Mouse (Mus musculus) mouse embryonic stem cell (cell line): ENCODE measurements around the gene Fli1.

Experiments used
- in situ Hi-C, 2 experiments: fragments of 300-500 bp; cut with MboI; formaldehyde crosslinking; loops; 1 replicate in 1 of 2; 3 replicates in 1 of 2; pipeline ENCODE4 v1.14.3; 2019 to 2020; ENCODE audit warnings: low sequenced_read_pairs in 2 of 2, low pct_unique_long_range_greater_than_20kb in 1 of 2, mixed read lengths in 1 of 2; ENCODE audit not compliant: unreplicated experiment in 1 of 2

The Fli1 gene

GRCm38 (mm10) chr9:32509706-32510156 is 32.9 kb downstream of the Fli1 start:
- in situ Hi-C loops, result no loop called here

- in situ Hi-C loops, result no loop called here
Measured at GRCm38 (mm10) chr9:32508648-32509047, 34.0 kb downstream of the Fli1 start.

DNA sequence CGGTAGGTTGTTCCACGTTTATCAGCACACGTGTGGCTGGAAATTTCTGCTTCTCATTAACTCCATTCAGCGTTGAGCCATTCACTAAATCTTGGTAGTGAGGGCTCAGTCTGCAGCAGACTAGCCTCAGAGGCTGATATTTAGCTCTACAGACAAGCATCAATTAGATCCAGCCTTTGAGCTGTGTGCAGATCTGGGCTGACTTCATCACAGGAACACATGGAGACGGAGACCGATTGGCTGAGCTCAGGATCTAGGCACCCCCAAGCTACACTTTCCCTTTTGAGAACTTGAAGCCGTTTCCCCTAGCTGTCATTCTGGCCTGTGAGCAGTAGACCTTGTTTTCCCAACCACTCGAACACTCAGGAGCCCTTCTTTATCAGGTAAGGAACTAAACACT is 34.5 kb downstream of the Fli1 start:
- in situ Hi-C loops, result no loop called here

DNA sequence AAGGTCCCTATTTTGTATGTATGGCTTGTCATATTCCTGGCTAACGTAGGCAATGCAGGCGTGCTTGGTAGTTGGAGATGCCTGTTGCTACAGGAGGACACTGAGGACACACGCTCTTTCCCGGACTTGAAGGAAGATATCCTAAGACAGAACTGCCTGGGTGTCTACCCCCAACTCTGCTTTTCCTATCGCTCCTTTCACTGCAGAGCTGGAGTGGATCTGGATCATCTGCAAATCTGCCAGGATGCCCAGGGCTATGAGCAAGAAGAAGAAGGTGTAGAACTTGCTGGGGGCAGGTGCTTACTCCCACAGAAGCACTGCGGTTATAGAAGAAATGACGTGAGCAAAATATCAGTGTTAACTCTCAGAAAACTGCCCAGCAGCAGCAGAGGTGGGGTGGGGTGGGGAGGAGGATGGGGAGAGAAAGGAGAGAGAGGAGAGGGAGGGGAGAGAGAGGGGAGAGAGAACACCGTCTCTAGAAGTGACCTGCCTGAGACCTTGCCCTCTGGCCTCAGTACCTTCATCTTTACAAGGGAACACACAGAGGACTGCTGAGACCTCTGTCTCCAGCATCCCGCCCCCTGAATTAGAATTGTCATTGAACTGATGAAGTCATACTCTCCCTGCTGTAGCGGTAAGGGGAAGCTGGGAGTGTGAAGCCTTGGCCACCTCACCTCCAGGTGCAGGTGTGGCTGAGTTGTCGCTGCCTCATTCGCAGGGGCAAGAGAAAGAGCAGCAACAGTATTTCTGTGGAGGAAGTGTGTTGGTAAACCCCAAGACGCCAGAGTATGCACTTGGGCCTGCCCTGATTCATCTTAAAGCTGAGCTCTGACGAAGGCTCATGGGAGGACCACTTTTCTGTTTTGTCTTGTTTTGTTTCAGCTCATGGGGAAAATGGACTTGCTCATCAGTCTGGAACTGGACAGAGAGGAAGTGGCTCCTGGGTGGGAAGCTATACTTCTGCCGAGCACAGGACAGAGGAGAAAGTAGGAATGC is 35.5 kb downstream of the Fli1 start:
- in situ Hi-C loops, result no loop called here

- in situ Hi-C loops, result no loop called here
Measured at GRCm38 (mm10) chr9:32506161-32506560, 36.5 kb downstream of the Fli1 start.

DNA sequence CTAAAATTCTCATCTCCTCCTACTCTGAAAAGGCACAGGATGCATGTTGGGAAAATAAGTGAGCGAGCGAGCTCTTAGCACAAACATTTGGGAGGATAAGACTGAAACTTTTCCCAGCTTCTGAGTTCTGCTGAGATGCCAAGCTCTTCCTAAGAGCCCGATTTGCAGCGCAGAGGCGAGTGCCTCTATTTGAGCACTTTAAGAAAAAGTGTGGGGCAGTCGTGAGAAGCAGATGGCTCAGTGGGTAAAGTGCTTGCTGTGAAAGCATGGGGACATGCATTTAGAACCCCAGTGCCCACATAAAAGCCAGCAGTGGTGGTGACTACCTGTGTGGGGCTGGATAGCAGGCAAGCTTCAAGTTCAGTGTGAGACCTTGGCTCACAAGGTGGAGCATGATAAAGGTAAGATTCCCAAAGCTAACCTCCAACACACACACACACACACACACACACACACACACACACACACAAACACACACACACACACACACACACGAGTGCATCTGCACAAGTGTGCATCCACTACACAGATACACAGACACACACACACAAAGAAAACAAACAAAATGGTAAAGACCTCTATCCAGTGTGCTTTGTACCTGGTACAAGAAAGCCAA is 37.1 kb downstream of the Fli1 start:
- in situ Hi-C loops, result no loop called here

DNA sequence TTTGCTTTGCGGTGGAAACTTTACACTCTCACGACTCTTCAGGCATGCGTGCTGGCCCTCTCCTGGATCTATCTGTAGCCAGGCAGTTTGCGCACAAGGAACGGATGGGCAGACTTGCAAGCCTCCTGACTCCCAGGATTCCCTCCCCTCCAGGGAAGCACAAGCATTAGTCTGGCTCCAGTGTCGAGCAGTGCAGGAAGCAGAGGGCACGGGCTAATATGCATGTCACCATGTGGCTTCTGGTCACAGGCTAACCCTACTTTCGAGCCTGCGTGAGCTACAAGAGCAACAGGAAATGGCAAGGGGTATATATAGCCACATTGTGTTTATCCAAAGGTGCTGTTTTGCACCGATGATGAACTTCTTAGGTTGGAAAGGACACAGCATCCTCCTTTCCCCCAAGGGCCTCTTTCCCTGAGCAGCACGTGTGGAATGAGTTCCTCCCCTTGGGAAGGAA is 38.6 kb downstream of the Fli1 start:
- in situ Hi-C loops, result no loop called here

- in situ Hi-C loops, result no loop called here
Measured at GRCm38 (mm10) chr9:32503423-32503822, 39.2 kb downstream of the Fli1 start.

DNA sequence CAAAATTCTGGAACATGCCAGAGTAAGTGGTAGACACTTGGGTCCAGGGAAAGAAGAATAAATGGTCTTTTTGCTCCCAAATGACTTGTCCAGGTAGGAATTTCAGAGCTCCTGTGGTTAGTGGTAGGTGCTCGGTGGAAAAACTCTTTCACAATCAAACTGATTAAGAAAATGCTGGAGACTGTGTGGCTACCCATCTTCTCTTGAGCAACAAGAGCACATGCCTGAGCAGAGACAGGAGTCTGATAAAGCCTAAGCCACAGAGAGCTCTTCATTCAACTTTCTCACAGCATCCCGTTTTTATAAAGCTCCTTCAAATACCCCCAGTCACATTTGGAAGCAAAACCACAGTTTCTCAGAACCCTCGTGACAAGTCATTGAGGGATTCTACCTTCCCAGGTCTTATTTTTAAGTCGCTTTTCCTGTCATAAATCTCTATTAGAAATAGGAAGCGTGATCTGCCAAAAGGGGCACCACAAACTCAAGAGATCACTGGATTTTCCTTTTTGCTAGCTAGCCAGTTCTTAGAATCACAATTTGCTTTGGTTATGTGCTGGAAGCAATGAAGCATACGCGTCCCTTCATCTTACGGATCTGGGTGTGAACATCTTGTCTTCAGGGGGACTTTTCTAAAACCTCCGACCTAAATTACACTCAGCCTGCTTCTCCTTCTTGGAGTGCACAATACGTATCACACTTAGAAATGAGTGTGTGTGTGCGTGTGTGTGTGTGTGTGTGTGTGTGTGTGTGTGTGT is 40.2 kb downstream of the Fli1 start:
- in situ Hi-C loops, result no loop called here

GRCm38 (mm10) chr9:32500886-32501285 is 41.8 kb downstream of the Fli1 start:
- in situ Hi-C loops, result no loop called here

DNA sequence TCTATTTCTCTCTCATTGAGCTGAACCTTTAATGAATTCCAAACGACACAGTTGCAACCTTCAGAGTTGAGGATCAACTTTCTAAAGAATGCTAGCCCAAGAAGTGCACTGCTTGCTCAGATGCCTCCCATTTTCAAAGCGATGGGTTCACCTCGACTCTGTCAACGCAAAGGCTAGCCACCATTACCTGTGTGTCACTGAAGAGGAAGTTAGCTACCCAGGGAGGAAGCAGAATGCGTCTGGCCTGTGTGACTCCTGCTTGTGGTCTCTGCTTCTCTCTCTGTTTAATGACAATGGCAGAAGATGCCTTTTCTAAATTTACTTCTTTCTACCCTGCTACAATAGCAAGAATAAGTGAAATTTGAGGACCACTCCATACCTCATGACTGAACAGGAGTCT is 42.6 kb downstream of the Fli1 start:
- in situ Hi-C loops, result no loop called here

- in situ Hi-C loops, result no loop called here
Measured at GRCm38 (mm10) chr9:32499469-32499868, 43.2 kb downstream of the Fli1 start.

DNA sequence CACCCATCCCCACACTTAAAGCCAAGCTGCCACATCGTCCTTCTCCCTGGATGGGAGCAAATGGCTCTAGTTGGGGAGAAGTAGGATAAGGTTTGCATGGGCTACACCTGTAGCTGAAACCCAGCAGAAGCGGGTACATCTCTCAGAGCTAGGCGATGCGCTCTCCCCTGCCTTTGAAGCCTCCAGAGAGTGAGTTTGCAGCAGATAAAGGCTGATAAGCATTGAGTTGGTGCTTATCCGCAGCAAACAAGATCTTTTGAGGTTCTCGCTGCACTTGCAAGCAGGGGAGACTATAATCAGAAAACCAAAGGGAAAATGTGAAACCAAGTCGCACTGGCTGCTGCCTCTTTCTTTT is 47.0 kb downstream of the Fli1 start:
- in situ Hi-C loops, result no loop called here

- in situ Hi-C loops, result no loop called here
Measured at GRCm38 (mm10) chr9:32494891-32495642, 47.6 kb downstream of the Fli1 start.

- in situ Hi-C loops, result no loop called here
Measured at GRCm38 (mm10) chr9:32493588-32494423, 48.9 kb downstream of the Fli1 start.

GRCm38 (mm10) chr9:32492753-32493152 is 49.9 kb downstream of the Fli1 start:
- in situ Hi-C loops, result no loop called here

GRCm38 (mm10) chr9:32491484-32491883 is 51.2 kb downstream of the Fli1 start:
- in situ Hi-C loops, result no loop called here
